Mouse (Mus musculus) heart, embryonic 16.5 days (tissue): ENCODE data around the gene Agpat1. TPM values are rescaled to one million over a fixed set of nuclear protein-coding genes. Genes with fewer than 3 reads are reported as not detected.
A peak's percentile ranks its signal among the peaks of the same experiment; 100 is the strongest.

ENCODE experiments used
- ATAC-seq: fragments of 200-750 bp; cut with Nextera tagmentation; replicated peaks from 2 replicates; pipeline ENCODE4 v1.8.0; 2017; ENCODE audit warnings: moderate number of reproducible peaks; ENCODE audit not compliant: insufficient read depth, low FRiP score; ENCODE audit errors: extremely low read depth
- H3K27ac ChIP-seq: fragments of 300-500 bp; sonication (generic); 2 replicates; pipeline ENCODE4 v1.5.1; 2014; ENCODE audit warnings: mild to moderate bottlenecking, low read length, control low read depth, moderate library complexity
- H3K27me3 ChIP-seq: fragments of 300-500 bp; sonication (generic); 2 replicates; pipeline ENCODE4 v1.6.1; 2014; ENCODE audit warnings: low read length, mixed read lengths; ENCODE audit not compliant: control insufficient read depth, insufficient read depth
- H3K36me3 ChIP-seq: fragments of 300-500 bp; sonication (generic); 2 replicates; pipeline ENCODE4 v1.6.1; 2014; ENCODE audit not compliant: control insufficient read depth, insufficient read depth
- H3K4me1 ChIP-seq: fragments of 300-500 bp; sonication (generic); 2 replicates; pipeline ENCODE4 v1.6.1; 2014; ENCODE audit warnings: low read length, mixed read lengths; ENCODE audit not compliant: control insufficient read depth, insufficient read depth
- H3K4me2 ChIP-seq: fragments of 300-500 bp; sonication (generic); 2 replicates; pipeline ENCODE4 v1.6.1; 2014; ENCODE audit warnings: low read depth, mild to moderate bottlenecking, control low read depth, low read length
- H3K4me3 ChIP-seq: fragments of 300-500 bp; sonication (generic); 2 replicates; pipeline ENCODE4 v1.5.1; 2014; ENCODE audit warnings: mild to moderate bottlenecking, control low read depth, low read length
- H3K9ac ChIP-seq: fragments of 300-500 bp; sonication (generic); 2 replicates; pipeline ENCODE4 v1.6.1; 2014; ENCODE audit warnings: low read length, control low read depth
- H3K9me3 ChIP-seq: fragments of 300-500 bp; sonication (generic); replicated peaks from 2 replicates; pipeline ENCODE4 v1.6.1; 2016; ENCODE audit warnings: low read length; ENCODE audit not compliant: control insufficient read depth
- WGBS: fragments of 180-500 bp; shearing (Covaris S2); extraction: QIAGEN DNeasy Blood & Tissue Kit; methylation state at CpG from one replicate; pipeline ENCODE4 v1.1.7; 2014; 5-methylcytosine and 5-hydroxymethylcytosine counted together
- polyA plus RNA-seq: library from polyadenylated mRNA; unstranded; fragments of >200 nt; fragmentation: Nextera tagmentation; extraction: Ambion mirVana; gene quantifications from 2 replicates; pipeline ENCODE4 v1.2.1, GENCODE M21; 2015

The Agpat1 gene
- polyA plus RNA-seq, 1 experiment from 2014 or later, result 47.9 TPM

DNA sequence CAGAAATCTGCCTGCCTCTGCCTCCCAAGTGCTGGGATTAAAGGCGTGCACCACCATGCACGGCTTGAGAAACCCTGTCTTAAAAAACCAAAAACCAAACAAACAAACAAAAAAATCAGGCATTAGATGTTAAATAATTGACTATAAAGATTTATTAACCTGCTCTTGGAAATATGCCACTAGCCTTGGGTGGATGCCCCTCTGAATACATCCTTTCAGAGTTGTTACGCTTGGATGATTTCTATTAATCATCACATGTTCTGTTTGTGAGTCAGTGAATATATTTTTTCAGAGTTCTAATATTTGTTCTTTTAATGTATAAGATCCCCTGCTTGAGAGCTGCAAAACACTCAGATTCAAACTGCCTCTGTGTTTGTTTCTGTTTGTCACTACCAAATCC is 20.9 kb downstream of the Agpat1 start:
- ATAC-seq, result no peak
- Histone ChIP-seq H3K4me3 (no peak overlapping the region), H3K9me3 (no peaks in the 10 kb centered on the region), H3K36me3 (peaks cover 14% of the 10 kb centered on the region), H3K4me2 (no peak overlapping the region), H3K27ac (no peak overlapping the region), H3K4me1 (peaks cover 21% of the 10 kb centered on the region), H3K27me3 (peaks cover 3% of the 10 kb centered on the region), H3K9ac (no peak overlapping the region)
- 91% methylated on average over 3 of the region's 3 CpGs for WGBS

DNA sequence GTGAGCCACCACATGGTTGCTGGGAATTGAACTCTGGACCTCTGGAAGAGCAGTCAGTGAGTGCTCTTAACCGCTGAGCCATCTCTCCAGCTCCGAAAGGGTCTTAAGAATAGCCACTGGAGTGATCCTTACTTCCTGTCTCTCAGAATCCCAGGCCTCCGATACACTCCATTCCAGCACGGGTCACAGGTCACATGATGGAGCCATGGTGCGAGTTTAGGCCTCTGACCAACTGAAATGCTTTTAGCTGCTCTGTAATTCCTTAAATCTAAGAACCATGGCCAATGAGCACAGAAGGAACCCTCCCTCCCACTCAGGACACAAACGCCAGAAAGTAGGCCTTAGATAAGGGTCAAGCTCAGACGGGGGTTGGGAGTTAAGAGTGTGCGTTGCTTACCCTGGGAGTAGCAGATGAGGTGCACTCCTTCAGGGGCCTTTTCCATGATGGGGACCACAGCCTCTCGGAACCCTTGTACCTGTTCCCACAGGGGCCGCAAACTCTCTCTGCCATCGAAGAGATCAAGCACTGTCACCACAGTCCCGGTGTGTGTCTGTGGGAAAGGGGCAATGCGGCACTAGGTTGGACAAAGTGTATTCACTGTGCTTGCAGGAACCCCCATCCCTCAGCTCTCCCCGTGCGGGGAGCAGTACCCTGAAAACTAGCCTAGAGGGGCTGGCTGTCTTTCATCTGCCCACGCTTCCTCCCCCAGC is 22.2 kb downstream of the Agpat1 start:
- peak overlapping the region; percentile 96 for H3K27ac ChIP-seq

DNA sequence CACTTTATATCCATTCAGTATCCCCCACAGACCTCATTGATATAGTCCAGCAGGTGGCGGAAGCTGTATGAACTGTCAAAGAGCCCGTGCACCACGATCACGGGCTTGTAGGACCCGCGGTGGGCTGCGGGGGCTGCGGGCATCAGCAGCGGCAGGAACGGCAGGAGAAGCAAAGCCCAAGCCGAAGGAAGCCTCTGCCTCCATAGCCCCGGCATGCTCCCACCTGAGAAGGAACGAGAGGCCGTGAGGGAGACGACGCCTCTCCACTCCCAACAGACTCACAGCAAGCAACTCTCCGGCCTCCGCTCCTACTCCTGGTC is 22.7 kb downstream of the Agpat1 start:
- under 1% methylated on average over 18 of the region's 18 CpGs for WGBS
- H3K4me2 ChIP-seq, result peak overlapping the region; percentile 78
- H3K36me3 ChIP-seq, result peaks cover 9% of the 10 kb centered on the region
- peaks cover 20% of the 10 kb centered on the region for H3K27me3 ChIP-seq
- H3K9ac ChIP-seq, result peak overlapping the region; percentile 84
- 0 out of 2 replicates have a peak, but pooled peaks have one; percentile 15 for ATAC-seq
- H3K9me3 ChIP-seq, result no peaks in the 10 kb centered on the region
- H3K4me3 ChIP-seq, result peak overlapping the region; percentile 83
- peak overlapping the region; percentile 96 for H3K27ac ChIP-seq
- peaks cover 26% of the 10 kb centered on the region for H3K4me1 ChIP-seq

More for the DNA sequence above, 22.2 kb downstream of the Agpat1 start:
- 49% methylated on average over 16 of the region's 16 CpGs for WGBS
- H3K27me3 ChIP-seq, result peaks cover 15% of the 10 kb centered on the region
- no peak for ATAC-seq
- no peaks in the 10 kb centered on the region for H3K9me3 ChIP-seq
- peak overlapping the region; percentile 83 for H3K4me3 ChIP-seq
- H3K36me3 ChIP-seq, result peaks cover 12% of the 10 kb centered on the region
- H3K4me1 ChIP-seq, result peaks cover 26% of the 10 kb centered on the region
- H3K9ac ChIP-seq, result peak overlapping the region; percentile 84
- H3K4me2 ChIP-seq, result peak overlapping the region; percentile 78

DNA sequence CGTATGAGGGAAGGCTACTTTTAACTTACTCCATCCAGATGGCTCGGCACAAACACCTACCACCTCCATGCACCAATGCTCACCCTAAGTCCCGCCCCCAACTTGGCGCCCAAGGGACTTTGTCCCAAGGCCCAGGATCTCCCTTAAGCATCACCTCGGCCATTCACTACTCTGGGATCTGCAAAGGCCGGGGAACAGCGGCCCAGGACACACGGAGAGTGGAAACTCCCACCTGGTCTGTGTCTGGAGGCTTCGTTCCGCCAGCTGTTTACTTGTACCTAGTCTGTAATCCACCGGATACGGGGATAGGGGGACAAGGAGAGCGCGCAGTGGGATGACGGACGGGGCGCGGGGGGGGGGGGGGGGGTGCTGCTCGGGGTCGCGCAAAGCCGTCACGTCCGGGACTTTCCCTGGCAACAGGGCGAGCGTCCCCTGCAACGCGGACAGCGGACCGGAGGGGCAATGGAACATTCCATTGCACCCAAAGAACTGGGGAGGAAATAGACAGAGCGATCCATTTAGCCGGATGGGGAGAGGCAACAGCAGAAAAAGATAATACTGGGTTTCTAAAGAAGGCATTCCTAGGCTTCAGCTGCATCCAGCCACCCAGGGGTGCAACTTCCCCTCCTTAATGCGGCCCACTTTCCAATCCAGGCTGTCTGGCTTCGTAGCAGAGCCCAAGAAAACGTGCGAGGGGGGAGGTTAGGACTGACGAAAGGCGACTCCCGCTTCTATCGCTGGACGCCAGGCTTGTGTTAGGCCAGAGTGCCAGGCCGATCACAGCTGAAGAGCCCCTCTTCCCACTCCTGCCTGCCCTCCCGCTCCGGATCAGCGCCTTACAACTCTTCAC is 23.3 kb downstream of the Agpat1 start:
- Histone ChIP-seq H3K4me2 (peak overlapping the region; percentile 78), H3K4me1 (peaks cover 28% of the 10 kb centered on the region), H3K4me3 (peak overlapping the region; percentile 83), H3K9me3 (no peaks in the 10 kb centered on the region), H3K9ac (peak overlapping the region; percentile 84), H3K36me3 (peaks cover 7% of the 10 kb centered on the region), H3K27ac (peak overlapping the region; percentile 96), H3K27me3 (peaks cover 22% of the 10 kb centered on the region)
- peak; percentile 82 for ATAC-seq
- WGBS, result under 1% methylated on average over 42 of the region's 45 CpGs

DNA sequence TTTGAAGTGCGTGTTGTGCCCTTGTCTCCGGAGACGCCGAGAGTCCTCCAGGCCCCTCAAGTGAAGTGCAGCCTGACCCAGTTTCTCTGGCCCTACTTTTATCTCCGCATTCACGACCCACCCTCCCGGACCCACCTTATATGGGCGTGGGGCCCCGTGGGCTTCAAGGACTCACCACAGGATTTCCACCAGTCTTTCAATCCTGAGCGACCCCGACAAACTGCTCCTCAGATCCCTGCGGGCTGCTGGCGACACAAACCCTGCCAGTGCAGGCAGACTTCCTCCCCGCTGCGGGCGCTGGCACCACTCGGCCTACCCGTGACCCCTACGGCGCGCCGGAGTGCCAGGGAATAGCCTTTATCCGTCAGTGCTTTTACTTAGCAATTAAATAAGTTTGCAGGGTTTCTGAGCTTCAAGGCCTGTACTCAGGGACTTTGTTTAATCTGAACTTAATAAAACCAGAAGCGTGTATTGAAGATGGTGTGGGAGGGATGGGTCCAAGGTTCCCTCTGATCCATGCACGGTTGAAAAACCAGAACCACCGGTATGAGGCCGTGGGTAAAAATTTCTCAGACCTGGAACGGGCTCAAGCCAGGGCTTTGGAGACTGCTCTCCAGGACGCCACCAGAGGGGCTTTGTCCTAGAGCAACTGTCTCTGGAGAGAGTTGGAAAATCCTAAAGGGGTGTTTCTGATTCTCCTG is 24.0 kb downstream of the Agpat1 start, which contains the start of gene Ppt2:
Gene Ppt2 (minus strand): TSS at position 568 of the 701 bp plus-strand sequence.
- peak within 1 kb of the TSS; percentile 84 for H3K9ac ChIP-seq
- H3K4me2 ChIP-seq, result peak within 1 kb of the TSS; percentile 78
- no peaks in the 10 kb centered on the region for H3K9me3 ChIP-seq
- H3K4me3 ChIP-seq, result peak within 1 kb of the TSS; percentile 83
- H3K4me1 ChIP-seq, result peaks cover 28% of the 10 kb centered on the region
- 4% methylated on average over 29 of the region's 29 CpGs for WGBS
- H3K27me3 ChIP-seq, result peaks cover 25% of the 10 kb centered on the region
- peaks cover under 1% of the 10 kb centered on the region; the same call in 1 of the 2 replicates for H3K36me3 ChIP-seq
- H3K27ac ChIP-seq, result peak within 1 kb of the TSS; percentile 96
- ATAC-seq, result peak; percentile 11; the same call in 1 of the 2 replicates

DNA sequence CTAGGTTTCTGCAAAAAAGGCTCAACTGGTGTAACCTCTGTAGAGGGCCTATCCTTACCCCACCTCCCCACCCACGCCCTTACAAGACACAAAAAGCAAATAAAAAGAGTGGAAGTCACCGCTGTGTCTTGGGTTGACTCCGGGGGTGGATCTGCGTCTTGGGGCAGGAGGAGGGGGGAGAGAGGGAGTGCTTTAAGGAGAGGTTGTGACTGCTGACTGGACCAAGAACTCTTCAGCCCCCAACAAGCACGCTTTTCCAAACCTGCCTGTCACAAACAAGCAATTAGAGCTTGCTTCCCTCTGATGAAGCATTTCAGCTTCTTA is 24.5 kb downstream of the Agpat1 start:
- peak overlapping the region; percentile 78 for H3K4me2 ChIP-seq
- peak overlapping the region; percentile 84 for H3K9ac ChIP-seq
- no peaks in the 10 kb centered on the region for H3K36me3 ChIP-seq
- peaks cover 28% of the 10 kb centered on the region for H3K4me1 ChIP-seq
- peaks cover 31% of the 10 kb centered on the region for H3K27me3 ChIP-seq
- no peak for ATAC-seq
- H3K4me3 ChIP-seq, result peak overlapping the region; percentile 83; the same call in 1 of the 2 replicates
- no peaks in the 10 kb centered on the region for H3K9me3 ChIP-seq
- 51% methylated on average over 5 of the region's 5 CpGs for WGBS
- peak overlapping the region; percentile 96 for H3K27ac ChIP-seq

DNA sequence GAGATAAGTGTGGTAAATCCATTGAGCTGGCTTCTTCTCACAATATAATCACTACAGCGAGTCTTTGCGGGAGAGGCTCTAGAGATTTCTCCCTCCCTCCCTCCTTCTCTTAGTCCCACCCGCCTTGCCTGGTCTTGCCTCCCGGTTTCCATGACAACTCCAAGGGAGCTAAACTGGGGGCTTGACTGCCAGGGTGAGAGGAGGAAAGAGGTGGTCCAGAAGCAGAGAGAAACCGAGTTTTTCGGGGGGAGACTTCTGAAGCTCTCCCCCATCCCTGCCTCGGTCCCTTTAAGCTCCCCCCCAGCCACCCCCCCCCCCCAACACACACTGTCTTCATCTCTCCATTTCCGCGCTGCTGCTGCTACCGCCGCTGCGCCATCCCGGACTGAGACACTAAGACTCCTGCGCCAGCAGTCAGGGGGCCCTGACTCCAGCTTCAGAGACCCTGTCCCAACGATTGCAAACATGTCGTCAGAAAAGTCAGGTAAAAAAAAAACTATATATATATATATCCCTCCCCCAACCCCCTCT is 25.2 kb downstream of the Agpat1 start, which contains the start of gene Prrt1:
Gene Prrt1 (plus strand): TSS at position 313 of the 531 bp plus-strand sequence.
- no peak for ATAC-seq
- 6% methylated on average over 16 of the region's 16 CpGs for WGBS
- Histone ChIP-seq H3K9me3 (no peaks in the 10 kb centered on the region), H3K27ac (peak within 1 kb of the TSS; percentile 96), H3K36me3 (no peaks in the 10 kb centered on the region), H3K4me3 (peak within 1 kb of the TSS; percentile 83), H3K4me2 (peak within 1 kb of the TSS; percentile 78), H3K9ac (peak within 1 kb of the TSS; percentile 84), H3K27me3 (peaks cover 31% of the 10 kb centered on the region), H3K4me1 (peaks cover 28% of the 10 kb centered on the region)

DNA sequence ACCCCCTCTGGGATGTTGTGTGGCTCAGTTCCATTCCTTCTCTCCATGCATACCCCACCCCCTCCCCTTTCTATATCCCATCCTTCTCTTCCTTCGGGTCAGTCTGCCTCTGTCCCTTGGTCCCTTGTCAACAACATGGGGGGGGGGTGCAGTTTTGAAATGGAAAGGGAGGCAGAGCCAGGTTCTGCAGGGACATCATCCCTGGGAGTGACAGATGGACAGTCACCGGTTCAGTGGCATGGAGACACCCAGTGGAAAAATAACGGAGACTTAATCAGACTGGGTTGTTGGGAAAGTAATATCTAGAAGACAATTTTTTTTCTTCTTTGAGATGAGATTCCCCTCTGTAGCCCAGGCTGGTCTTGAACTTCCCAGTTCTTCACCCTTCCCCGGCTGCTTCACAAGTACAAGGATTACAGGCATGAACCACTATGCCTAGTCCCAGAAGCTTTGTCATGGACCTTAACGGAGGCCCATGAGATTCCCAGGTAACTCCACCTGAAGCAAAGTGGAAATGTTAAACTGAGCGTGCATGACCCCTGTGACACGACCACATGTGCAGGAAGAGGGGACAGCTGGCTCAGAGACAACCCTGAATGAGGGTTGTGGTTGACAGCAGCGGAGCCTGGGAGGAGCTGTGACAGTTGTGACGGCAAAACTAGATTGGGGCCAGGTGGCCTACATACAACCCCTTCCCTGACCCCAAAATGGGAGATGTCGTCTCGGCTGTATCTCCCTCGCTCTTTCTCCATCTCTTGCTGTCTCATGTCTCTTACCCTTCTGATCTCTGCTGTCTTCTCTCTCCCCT is 25.9 kb downstream of the Agpat1 start:
- peak overlapping the region; percentile 30; the same call in 1 of the 2 replicates for H3K27ac ChIP-seq
- no peaks in the 10 kb centered on the region for H3K9me3 ChIP-seq
- no peaks in the 10 kb centered on the region for H3K36me3 ChIP-seq
- H3K4me1 ChIP-seq, result peaks cover 28% of the 10 kb centered on the region
- no peak for ATAC-seq
- 27% methylated on average over 12 of the region's 12 CpGs for WGBS
- no peak overlapping the region for H3K9ac ChIP-seq
- H3K4me2 ChIP-seq, result peak overlapping the region; percentile 78
- H3K27me3 ChIP-seq, result peaks cover 31% of the 10 kb centered on the region
- peak overlapping the region; percentile 47 for H3K4me3 ChIP-seq
